Mouse (Mus musculus) forebrain, embryonic 12.5 days (tissue): ENCODE measurements around the gene Psme2b. TPM values are rescaled to one million over a fixed set of nuclear protein-coding genes. Genes with fewer than 3 reads are reported as not detected.
"Not testable (repeated sequence)": the region's sequence is repeated elsewhere in the genome, so short reads cannot be mapped to it uniquely, and the experiment has no call there.

ENCODE experiments used
- ATAC-seq: fragments of 200-750 bp; cut with Nextera tagmentation; 2 replicates; pipeline ENCODE4 v1.8.0; 2017; ENCODE audit warnings: moderate TSS enrichment; ENCODE audit not compliant: low FRiP score
- H3K27ac ChIP-seq: fragments of 300-500 bp; sonication (generic); 2 replicates; pipeline ENCODE4 v1.5.1; 2016; ENCODE audit warnings: mild to moderate bottlenecking
- H3K27me3 ChIP-seq: fragments of 300-500 bp; sonication (generic); 2 replicates; pipeline ENCODE4 v1.6.1; 2016; ENCODE audit warnings: mild to moderate bottlenecking
- H3K36me3 ChIP-seq: fragments of 300-500 bp; sonication (generic); replicated peaks from 2 replicates; pipeline ENCODE4 v1.6.1; 2016; ENCODE audit warnings: mild to moderate bottlenecking
- H3K4me1 ChIP-seq: fragments of 300-500 bp; sonication (generic); 2 replicates; pipeline ENCODE4 v1.6.1; 2016
- H3K4me2 ChIP-seq: fragments of 300-500 bp; sonication (generic); 2 replicates; pipeline ENCODE4 v1.6.1; 2016; ENCODE audit warnings: mild to moderate bottlenecking, moderate library complexity
- H3K4me3 ChIP-seq: fragments of 300-500 bp; sonication (generic); replicated peaks from 2 replicates; pipeline ENCODE4 v1.5.1; 2016; ENCODE audit warnings: mild to moderate bottlenecking
- H3K9ac ChIP-seq: fragments of 300-500 bp; sonication (generic); 2 replicates; pipeline ENCODE4 v1.6.1; 2016; ENCODE audit warnings: mild to moderate bottlenecking
- H3K9me3 ChIP-seq: fragments of 300-500 bp; sonication (generic); 2 replicates; pipeline ENCODE4 v1.6.1; 2016
- WGBS: fragments of 180-500 bp; shearing (Covaris S2); methylation state at CpG from one replicate; pipeline ENCODE4 v1.1.7; 2016; 5-methylcytosine and 5-hydroxymethylcytosine counted together
- polyA plus RNA-seq: library from polyadenylated mRNA; unstranded; fragments of >200 nt; fragmentation: Nextera tagmentation; extraction: Ambion mirVana; gene quantifications from 2 replicates; pipeline ENCODE4 v1.2.1, GENCODE M21; 2016

The Psme2b gene
- polyA plus RNA-seq, 1 experiment from 2014 or later, result 2.0 TPM

- H3K27ac ChIP-seq, H3K4me1 ChIP-seq, H3K4me3 ChIP-seq, H3K36me3 ChIP-seq, H3K4me2 ChIP-seq, H3K27me3 ChIP-seq, H3K9ac ChIP-seq, H3K9me3 ChIP-seq, ATAC-seq: not testable (repeated sequence)
- 50% methylated on average over 1 of the region's 1 CpGs for WGBS
Observed at GRCm38 (mm10) chr11:48933923-48934322, 12.1 kb downstream of the Psme2b start.

- H3K27ac ChIP-seq, H3K4me3 ChIP-seq, H3K4me1 ChIP-seq, H3K9ac ChIP-seq, H3K9me3 ChIP-seq, H3K4me2 ChIP-seq, H3K27me3 ChIP-seq, ATAC-seq, H3K36me3 ChIP-seq: not testable (repeated sequence)
- 74% methylated on average over 1 of the region's 1 CpGs for WGBS
Observed at GRCm38 (mm10) chr11:48933422-48933821, 12.6 kb downstream of the Psme2b start.

GRCm38 (mm10) chr11:48928068-48928467 is 17.9 kb downstream of the Psme2b start:
- not testable (repeated sequence) for H3K36me3 ChIP-seq, H3K9me3 ChIP-seq, H3K27ac ChIP-seq, H3K4me3 ChIP-seq, H3K4me1 ChIP-seq, H3K4me2 ChIP-seq, H3K27me3 ChIP-seq, ATAC-seq, H3K9ac ChIP-seq
- 96% methylated on average over 1 of the region's 1 CpGs for WGBS

- not testable (repeated sequence) for H3K4me2 ChIP-seq, H3K27ac ChIP-seq, ATAC-seq, H3K27me3 ChIP-seq, H3K9ac ChIP-seq, H3K4me3 ChIP-seq, H3K4me1 ChIP-seq, H3K9me3 ChIP-seq, H3K36me3 ChIP-seq
Observed at GRCm38 (mm10) chr11:48926437-48926836, 19.6 kb downstream of the Psme2b start.

- H3K27ac ChIP-seq, ATAC-seq, H3K9me3 ChIP-seq, H3K4me1 ChIP-seq, H3K4me3 ChIP-seq, H3K36me3 ChIP-seq, H3K27me3 ChIP-seq, H3K9ac ChIP-seq, H3K4me2 ChIP-seq: not testable (repeated sequence)
- WGBS, result 83% methylated on average over 5 of the region's 5 CpGs
Observed at GRCm38 (mm10) chr11:48923818-48924217, 22.2 kb downstream of the Psme2b start.

GRCm38 (mm10) chr11:48918380-48918779 is 27.6 kb downstream of the Psme2b start:
- no peaks in the 10 kb centered on the region for H3K36me3 ChIP-seq
- no peak overlapping the region for H3K4me3 ChIP-seq
- H3K27me3 ChIP-seq, result no peaks in the 10 kb centered on the region
- no peak overlapping the region for H3K4me2 ChIP-seq
- no peak for ATAC-seq
- no peaks in the 10 kb centered on the region for H3K9me3 ChIP-seq
- no peak overlapping the region for H3K9ac ChIP-seq
- WGBS, result 83% methylated on average over 3 of the region's 3 CpGs
- H3K4me1 ChIP-seq, result no peaks in the 10 kb centered on the region
- no peak overlapping the region for H3K27ac ChIP-seq

GRCm38 (mm10) chr11:48913611-48914010 is 32.4 kb downstream of the Psme2b start:
- no peak for ATAC-seq
- no peak overlapping the region for H3K4me2 ChIP-seq
- H3K4me1 ChIP-seq, result no peaks in the 10 kb centered on the region
- H3K9me3 ChIP-seq, result no peaks in the 10 kb centered on the region
- H3K36me3 ChIP-seq, result no peaks in the 10 kb centered on the region
- no peak overlapping the region for H3K4me3 ChIP-seq
- no peaks in the 10 kb centered on the region for H3K27me3 ChIP-seq
- WGBS, result 93% methylated on average over 1 of the region's 1 CpGs
- H3K27ac ChIP-seq, result no peak overlapping the region
- no peak overlapping the region for H3K9ac ChIP-seq

GRCm38 (mm10) chr11:48908459-48908858 is 37.5 kb downstream of the Psme2b start:
- Histone ChIP-seq H3K4me1 (no peaks in the 10 kb centered on the region), H3K4me3 (no peak overlapping the region), H3K36me3 (no peaks in the 10 kb centered on the region), H3K27ac (no peak overlapping the region), H3K27me3 (no peaks in the 10 kb centered on the region), H3K9ac (no peak overlapping the region), H3K4me2 (no peak overlapping the region), H3K9me3 (no peaks in the 10 kb centered on the region)
- 68% methylated on average over 1 of the region's 1 CpGs for WGBS
- ATAC-seq, result no peak

- Histone ChIP-seq H3K4me3 (no peak within 1 kb of the TSS), H3K9me3 (no peaks in the 10 kb centered on the region), H3K27me3 (no peaks in the 10 kb centered on the region), H3K4me1 (no peaks in the 10 kb centered on the region), H3K36me3 (no peaks in the 10 kb centered on the region), H3K27ac (no peak within 1 kb of the TSS), H3K9ac (no peak within 1 kb of the TSS), H3K4me2 (no peak within 1 kb of the TSS)
- ATAC-seq, result no peak
- 80% methylated on average over 2 of the region's 2 CpGs for WGBS
Observed at GRCm38 (mm10) chr11:48902021-48902420, 44.0 kb downstream of the Psme2b start, which contains the start of gene Gm5431. Gene Gm5431, minus strand, starts transcription at chr11:48902214.

GRCm38 (mm10) chr11:48901567-48901930 is 44.4 kb downstream of the Psme2b start:
- not testable (repeated sequence) for H3K9me3 ChIP-seq, H3K36me3 ChIP-seq, H3K27ac ChIP-seq, H3K9ac ChIP-seq, H3K4me3 ChIP-seq, H3K4me2 ChIP-seq, H3K4me1 ChIP-seq, ATAC-seq, H3K27me3 ChIP-seq
- WGBS, result 93% methylated on average over 1 of the region's 1 CpGs

- WGBS, result 84% methylated on average over 6 of the region's 6 CpGs
- H3K9me3 ChIP-seq, H3K4me1 ChIP-seq, H3K36me3 ChIP-seq, H3K9ac ChIP-seq, ATAC-seq, H3K27me3 ChIP-seq, H3K27ac ChIP-seq, H3K4me3 ChIP-seq, H3K4me2 ChIP-seq: not testable (repeated sequence)
Observed at GRCm38 (mm10) chr11:48900654-48901566, 45.1 kb downstream of the Psme2b start.

GRCm38 (mm10) chr11:48898812-48899431 is 47.1 kb downstream of the Psme2b start:
- no peak overlapping the region for H3K9ac ChIP-seq
- no peaks in the 10 kb centered on the region for H3K9me3 ChIP-seq
- H3K27ac ChIP-seq, result no peak overlapping the region
- H3K4me2 ChIP-seq, result no peak overlapping the region
- H3K4me3 ChIP-seq, result no peak overlapping the region
- no peaks in the 10 kb centered on the region for H3K4me1 ChIP-seq
- ATAC-seq, result no peak
- H3K27me3 ChIP-seq, result no peaks in the 10 kb centered on the region
- H3K36me3 ChIP-seq, result no peaks in the 10 kb centered on the region
- WGBS, result 74% methylated on average over 2 of the region's 2 CpGs
